Mouse (Mus musculus) liver, adult 2 months (tissue): ENCODE measurements at regions not wholly inside any gene's neighbourhood (a gene's known extent, or its start where the extent isn't known, plus 50 kb on each side); places are given as distances from the start of the nearest gene placed in this dataset.

Source experiments
- CTCF ChIP-seq: fragments of 200-500 bp; IDR thresholded peaks from 2 replicates; pipeline ENCODE4 v1.5.1; 2011; ENCODE audit warnings: low read depth, low read length, control low read depth
- POLR2A ChIP-seq: fragments of 200-500 bp; IDR thresholded peaks from 2 replicates; pipeline ENCODE4 v1.6.1; 2011; ENCODE audit warnings: low read length, control low read depth; ENCODE audit not compliant: insufficient read depth; ENCODE audit errors: extremely low read depth

DNA sequence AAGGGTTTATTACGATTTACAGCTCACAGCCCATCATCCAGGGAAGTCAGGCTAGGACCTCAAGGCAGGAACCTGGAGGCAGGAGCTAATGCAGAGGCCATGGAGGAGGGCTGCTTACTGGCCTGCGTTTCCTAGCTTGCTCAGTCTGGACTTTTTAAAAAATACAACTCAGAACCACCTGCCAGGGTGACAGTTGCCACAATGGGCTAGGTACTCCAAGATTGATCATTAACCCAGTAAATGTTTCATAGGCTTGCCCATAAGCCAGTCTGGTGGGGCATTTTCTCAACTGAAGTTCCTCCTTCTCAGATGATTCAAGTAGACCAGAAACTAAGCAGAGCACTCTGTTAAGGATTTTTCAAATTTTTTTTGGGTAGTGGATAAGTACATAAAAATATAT is 52.1 kb upstream of the Sntg2 start:
- TF ChIP-seq POLR2A (no peak), CTCF (no peak)
